Mouse (Mus musculus) Muller cell, postnatal 12 days (primary cell): ENCODE data around the gene Cgref1.

ENCODE experiments used
- DNase-seq: peaks from one replicate; pipeline ENCODE4 v3.0.0-alpha.2; 2015; ENCODE audit errors: inconsistent ontology term

The Cgref1 gene

GRCm38 (mm10) chr5:30950451-30950850, 5.1 kb upstream of the Cgref1 start:
- peak; percentile 14 for DNase-seq

- DNase-seq: peak; percentile 97
Observed at GRCm38 (mm10) chr5:30949654-30950326, 4.4 kb upstream of the Cgref1 start.

GRCm38 (mm10) chr5:30948620-30949019, 3.2 kb upstream of the Cgref1 start:
- DNase-seq: no peak

GRCm38 (mm10) chr5:30944344-30944743, 1.0 kb downstream of the Cgref1 start:
- no peak for DNase-seq

- no peak for DNase-seq
Observed at GRCm38 (mm10) chr5:30943004-30943403, 2.4 kb downstream of the Cgref1 start.

- no peak for DNase-seq
Observed at GRCm38 (mm10) chr5:30934725-30935461, 10.5 kb downstream of the Cgref1 start.

GRCm38 (mm10) chr5:30933705-30934104, 11.7 kb downstream of the Cgref1 start:
- DNase-seq: no peak

GRCm38 (mm10) chr5:30931378-30931777, 14.0 kb downstream of the Cgref1 start:
- no peak for DNase-seq

GRCm38 (mm10) chr5:30930846-30931245, 14.5 kb downstream of the Cgref1 start:
- no peak for DNase-seq

- DNase-seq: peak; percentile 59
Observed at GRCm38 (mm10) chr5:30930121-30930520, 15.3 kb downstream of the Cgref1 start.

- no peak for DNase-seq
Observed at GRCm38 (mm10) chr5:30927945-30928529, 17.4 kb downstream of the Cgref1 start.

- DNase-seq: no peak
Observed at GRCm38 (mm10) chr5:30926073-30926472, 19.3 kb downstream of the Cgref1 start.

- no peak for DNase-seq
Observed at GRCm38 (mm10) chr5:30925217-30925616, 20.2 kb downstream of the Cgref1 start.

GRCm38 (mm10) chr5:30924614-30925013, 20.8 kb downstream of the Cgref1 start:
- DNase-seq: no peak

- DNase-seq: no peak
Observed at GRCm38 (mm10) chr5:30923119-30923518, 22.3 kb downstream of the Cgref1 start.

- no peak for DNase-seq
Observed at GRCm38 (mm10) chr5:30922581-30923041, 22.8 kb downstream of the Cgref1 start.

GRCm38 (mm10) chr5:30921256-30922033, 23.9 kb downstream of the Cgref1 start, which contains the start of gene Khk:
TSS of gene Khk (plus strand) at chr5:30921431.
- DNase-seq: peak; percentile 88

GRCm38 (mm10) chr5:30920621-30921020, 24.8 kb downstream of the Cgref1 start:
- no peak for DNase-seq

GRCm38 (mm10) chr5:30919831-30920614, 25.4 kb downstream of the Cgref1 start:
- DNase-seq: no peak

- DNase-seq: no peak
Observed at GRCm38 (mm10) chr5:30918691-30919090, 26.7 kb downstream of the Cgref1 start.
